Mouse (Mus musculus): ENCODE results near the gene Mark3. TPM values are rescaled to one million over a fixed set of nuclear protein-coding genes. Genes with fewer than 3 reads are reported as not detected.

The Mark3 gene
- total RNA-seq, 2 experiments from 2014 or later: 139 to 153 TPM

GRCm38 (mm10) chr12:111559647-111560258 lies 14.6 kb upstream of the Mark3 start:
- DNase-seq (ENCODE audit: low spot score in 2 of 2): peak; percentile 58 to 64

DNA sequence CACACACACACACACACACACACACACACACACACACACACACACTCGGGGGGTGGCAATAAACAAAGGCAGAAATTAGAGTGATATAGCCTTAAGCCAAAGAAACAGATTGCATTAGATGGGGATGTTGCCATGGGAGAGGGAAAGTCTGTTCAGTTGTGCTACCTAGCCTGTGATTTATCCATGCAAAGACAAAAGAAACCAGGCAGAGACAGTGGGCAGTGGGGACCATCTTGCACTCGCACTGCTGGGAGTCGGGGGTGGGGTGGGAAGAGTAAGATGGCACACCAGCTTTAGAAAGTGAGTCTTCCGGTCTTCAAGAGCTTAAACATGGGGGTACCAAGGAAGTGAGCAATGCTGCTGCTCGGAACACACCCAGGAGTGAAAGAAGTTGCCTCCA lies 14.0 kb upstream of the Mark3 start:
- peak in 1 of 2 experiments; percentile 37 for DNase-seq (ENCODE audit: low spot score in 2 of 2)

DNA sequence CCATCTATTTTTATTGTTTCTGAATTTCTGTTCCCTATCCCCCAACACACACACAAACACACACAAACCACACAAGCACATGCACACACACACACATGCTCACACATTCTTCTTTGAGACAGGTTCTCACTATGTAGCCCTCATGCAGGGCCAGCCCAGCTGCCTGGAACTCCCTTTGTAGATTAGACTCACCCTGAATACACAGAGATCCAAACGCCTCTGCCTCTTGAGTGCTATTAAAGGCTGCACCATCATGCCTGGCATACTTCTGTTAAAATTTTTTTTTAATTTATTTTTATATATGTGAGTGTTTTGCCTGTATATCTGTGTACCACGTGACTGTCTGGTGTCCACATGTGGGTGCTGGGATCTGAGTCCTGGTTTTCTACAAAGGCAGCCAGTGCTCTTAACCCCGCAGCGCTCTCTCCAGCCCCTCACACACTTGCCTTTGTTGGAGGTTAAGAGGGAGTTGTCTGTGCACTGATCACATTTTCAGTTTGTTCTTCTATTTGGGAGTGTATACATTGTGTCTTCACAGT lies 12.0 kb upstream of the Mark3 start:
- DNase-seq (ENCODE audit: low spot score in 2 of 2): no peak

- no peak for DNase-seq (ENCODE audit: low spot score in 2 of 2)
Observed at GRCm38 (mm10) chr12:111563076-111563629, 11.2 kb upstream of the Mark3 start.

DNA sequence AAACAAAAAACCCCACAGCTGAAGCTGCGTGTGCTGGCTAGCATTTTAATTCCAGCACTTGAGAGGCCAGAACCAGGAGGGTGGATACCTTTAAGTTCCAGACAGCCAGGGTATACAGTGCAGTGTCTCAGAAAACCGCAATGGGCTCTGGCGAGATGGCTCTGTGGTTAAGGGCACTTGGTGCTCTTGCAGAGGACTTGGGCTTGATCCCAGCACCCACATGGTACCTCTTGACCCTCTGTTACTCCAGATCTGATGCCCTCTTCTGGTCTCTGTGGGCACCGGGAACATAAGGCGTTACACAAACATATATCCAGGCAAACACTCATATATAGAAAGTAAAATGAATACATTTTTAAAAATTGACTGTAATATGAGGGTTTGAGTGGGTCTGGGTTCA lies 9.0 kb upstream of the Mark3 start:
- DNase-seq (ENCODE audit: low spot score in 2 of 2): no peak

- no peak for DNase-seq (ENCODE audit: low spot score in 2 of 2)
Observed at GRCm38 (mm10) chr12:111568836-111569235, 5.5 kb upstream of the Mark3 start.

- DNase-seq (ENCODE audit: low spot score in 2 of 2): no peak
Observed at GRCm38 (mm10) chr12:111572406-111572805, 1.9 kb upstream of the Mark3 start.

DNA sequence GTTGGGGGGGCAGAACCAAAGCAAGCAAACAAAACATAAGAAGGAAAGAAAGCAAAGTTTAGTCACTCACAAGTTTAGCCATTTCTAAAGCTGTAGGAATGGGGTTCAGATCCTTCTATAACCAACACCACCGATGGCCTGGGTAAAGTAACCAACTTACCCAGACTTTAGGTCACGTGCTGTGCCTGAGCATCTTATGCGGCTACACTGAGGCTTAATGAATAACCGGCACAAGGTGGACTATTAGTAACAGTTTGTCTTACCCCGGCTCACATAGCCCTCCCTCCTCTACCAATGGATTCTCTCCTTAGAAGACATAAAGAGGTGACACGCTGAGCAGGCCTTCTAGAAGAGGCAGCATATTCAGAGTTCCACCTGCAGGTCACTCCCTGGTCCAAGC lies 1.0 kb upstream of the Mark3 start:
- DNase-seq (ENCODE audit: low spot score in 2 of 2): no peak

DNA sequence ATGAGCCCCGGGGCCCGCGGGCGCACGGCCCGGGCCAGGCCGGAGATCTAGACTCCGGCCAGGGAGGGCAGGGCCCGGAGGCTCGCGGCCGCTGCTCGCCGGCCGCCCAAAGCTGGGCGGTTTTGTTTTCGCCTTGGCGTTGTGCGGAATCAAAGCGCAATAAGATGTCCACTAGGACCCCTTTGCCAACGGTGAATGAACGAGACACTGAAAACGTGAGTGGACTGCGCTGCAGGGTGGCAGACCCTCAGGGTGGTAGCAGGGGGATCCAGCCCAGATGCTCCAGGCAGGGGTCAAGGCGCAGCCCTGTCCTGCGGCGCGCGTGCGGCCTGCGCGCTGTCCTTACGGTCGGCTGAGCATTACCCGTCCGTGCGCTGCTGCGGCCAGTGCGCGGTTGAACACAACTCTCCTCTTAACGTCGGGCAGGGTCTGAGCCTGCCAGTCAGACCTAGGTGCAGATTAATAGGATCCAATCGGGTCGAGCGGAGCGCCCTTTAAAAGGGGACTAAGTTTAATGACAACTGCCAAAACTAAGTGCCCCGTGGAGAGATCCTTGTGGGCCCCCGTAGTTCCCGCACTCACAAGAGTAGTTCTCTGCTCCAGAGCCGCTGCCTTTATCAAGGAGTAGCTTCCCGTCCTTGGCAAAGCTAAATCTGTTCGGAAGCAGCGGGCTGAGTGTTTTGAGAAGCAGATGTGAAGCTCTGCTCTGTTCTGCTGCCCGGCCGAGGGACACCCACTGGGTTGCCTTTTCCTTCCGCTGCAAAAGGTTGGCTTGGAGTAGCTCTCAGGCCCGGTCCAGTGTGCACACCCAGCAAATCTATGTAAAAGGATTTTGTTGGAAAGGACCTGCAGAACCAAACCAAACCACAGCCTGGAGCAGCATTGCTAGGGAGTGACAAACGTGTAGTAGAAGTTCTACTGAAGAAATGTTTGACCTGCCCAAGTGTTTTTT lies 840 bp downstream of the Mark3 start:
- peak; percentile 46 to 59 for DNase-seq (ENCODE audit: low spot score in 2 of 2)

DNA sequence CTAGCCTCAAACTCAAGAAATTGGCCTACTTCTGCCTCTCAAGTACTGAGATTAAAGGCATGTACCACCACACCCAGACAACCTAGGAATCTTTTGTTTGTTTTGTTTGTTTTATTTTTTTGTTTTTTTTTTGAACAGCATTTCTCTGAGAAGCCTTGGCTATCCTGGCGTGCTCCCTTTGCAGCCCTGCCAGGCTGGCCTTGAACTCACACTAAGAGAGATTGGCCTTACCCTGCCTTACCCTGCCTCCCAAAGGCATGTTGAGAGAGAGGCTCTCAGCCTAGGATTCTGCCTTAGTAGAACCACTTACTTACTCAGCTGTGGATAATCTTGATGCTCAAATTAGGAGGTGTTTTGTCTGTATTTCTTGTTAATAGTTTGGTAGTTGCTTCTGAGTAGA lies 8.7 kb downstream of the Mark3 start:
- no peak for DNase-seq (ENCODE audit: low spot score in 2 of 2)

- DNase-seq (ENCODE audit: low spot score in 2 of 2): no peak
Observed at GRCm38 (mm10) chr12:111584401-111584800, 10.1 kb downstream of the Mark3 start.

DNA sequence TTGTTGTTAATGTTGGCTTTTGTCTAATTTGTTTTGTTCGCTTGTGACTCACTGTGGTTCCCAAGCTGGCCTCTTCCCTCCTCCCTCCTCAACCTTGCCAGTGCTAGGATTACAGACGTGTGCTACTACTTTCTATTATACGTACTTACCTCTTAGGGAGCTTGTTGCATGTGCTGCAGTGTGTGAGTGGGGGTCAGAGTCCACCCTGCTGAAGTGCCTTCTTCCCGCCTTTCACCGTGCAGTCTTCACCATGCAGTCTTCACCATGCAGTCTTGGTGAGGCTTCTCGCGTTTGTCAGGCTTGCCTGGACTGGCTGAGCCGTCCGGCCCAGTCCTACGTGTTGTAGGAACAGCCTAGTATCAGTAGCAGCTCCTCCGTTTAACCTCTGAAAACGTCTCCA lies 12.9 kb downstream of the Mark3 start:
- no peak for DNase-seq (ENCODE audit: low spot score in 2 of 2)

GRCm38 (mm10) chr12:111592407-111593021 lies 18.2 kb downstream of the Mark3 start:
- no peak for DNase-seq (ENCODE audit: low spot score in 2 of 2)

DNA sequence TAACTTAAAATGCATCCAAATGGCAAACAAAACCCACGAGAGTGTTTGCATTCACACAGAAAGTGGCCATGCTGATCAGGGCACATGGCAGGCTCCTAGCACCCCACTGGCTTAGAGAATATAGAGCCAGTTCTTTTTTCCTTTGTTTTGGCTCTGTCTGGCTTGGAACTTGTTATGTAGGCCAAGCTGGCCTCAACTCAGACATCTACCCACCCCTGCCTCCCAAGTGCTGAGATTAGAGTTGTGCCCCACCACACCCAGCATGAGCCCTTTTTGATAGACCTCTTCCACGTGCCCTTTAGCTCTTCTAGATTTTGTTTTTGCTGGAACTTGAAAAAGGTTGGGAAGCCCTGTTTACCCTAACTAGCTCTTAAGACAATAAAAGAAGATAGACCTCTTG lies 19.5 kb downstream of the Mark3 start:
- no peak for DNase-seq (ENCODE audit: low spot score in 2 of 2)

GRCm38 (mm10) chr12:111597310-111597709 lies 23.0 kb downstream of the Mark3 start:
- DNase-seq (ENCODE audit: low spot score in 2 of 2): no peak

DNA sequence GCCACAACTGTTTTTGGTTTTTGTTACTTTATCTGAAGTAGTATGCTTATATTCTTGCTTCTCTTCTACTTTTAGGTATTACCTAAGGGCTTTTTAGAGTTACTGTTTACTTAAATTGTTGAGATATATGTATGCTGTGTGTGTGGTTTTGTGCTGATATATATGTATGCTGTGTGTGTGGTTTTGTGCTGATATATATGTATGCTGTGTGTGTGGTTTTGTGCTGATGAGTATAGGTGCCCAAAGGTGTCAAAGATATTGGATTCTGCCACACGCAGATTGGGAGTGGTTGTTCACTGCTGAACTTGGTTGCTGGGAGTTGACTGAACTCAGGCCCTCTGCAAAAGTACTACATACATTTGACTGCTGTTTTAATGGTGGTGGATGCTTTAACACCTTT lies 24.6 kb downstream of the Mark3 start:
- no peak for DNase-seq (ENCODE audit: low spot score in 2 of 2)

DNA sequence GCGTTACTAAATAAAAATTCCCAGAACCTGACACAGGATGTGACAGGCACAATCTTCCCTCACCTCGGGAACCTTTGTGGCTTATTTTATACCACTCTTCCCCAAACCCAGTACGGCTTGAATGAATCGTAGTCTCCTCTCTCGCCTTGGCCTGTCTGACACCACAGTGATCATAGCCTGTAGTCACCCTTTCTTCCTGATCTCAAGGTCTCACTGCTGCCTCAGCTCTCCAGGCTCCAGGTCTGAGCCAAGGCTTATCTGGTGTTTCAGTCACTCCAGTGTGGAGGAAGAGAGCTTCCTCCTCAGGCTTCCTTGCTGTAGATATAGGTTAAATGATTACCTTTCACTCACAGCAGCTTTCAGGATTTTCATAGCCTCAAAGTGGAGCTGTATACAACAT lies 25.3 kb downstream of the Mark3 start:
- no peak for DNase-seq (ENCODE audit: low spot score in 2 of 2)

DNA sequence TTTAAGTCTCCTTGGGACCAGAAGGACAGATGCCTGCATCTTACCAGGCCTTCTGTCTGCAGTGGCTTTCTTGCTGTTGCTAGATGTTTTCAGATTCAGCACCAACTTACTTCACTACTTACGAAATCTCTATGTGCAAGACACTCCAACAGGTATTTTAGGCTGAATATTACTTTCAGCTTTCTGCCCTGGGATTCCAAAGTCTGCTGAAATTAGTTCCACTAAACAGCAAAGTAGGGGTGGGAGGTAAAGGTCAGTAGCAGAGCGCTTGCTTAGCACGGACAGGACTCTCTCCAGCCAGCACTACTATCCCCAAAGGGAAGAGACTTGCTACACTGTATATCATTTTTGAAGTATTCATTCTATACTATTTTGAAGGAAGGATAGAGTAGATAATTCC lies 29.5 kb downstream of the Mark3 start:
- no peak for DNase-seq (ENCODE audit: low spot score in 2 of 2)

DNA sequence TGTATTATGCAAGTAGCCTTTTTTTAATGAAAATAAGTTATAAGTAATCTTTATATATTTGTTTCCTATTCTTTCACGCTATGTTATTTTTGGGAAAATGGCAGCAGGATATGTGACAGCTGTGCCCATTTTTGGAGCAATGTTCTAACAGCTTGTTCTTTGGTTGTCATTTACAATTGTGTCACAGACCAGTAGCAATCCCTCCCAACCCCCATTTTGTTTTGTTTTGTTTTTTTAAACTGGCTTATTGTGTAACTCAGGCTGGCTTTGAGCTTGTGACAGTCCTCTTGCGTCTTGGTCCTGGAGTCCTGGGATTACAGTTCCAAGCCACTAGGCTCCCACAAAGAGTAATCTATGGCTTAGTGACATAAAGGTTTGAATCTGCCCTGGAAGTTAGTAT lies 31.3 kb downstream of the Mark3 start:
- DNase-seq (ENCODE audit: low spot score in 2 of 2): no peak

DNA sequence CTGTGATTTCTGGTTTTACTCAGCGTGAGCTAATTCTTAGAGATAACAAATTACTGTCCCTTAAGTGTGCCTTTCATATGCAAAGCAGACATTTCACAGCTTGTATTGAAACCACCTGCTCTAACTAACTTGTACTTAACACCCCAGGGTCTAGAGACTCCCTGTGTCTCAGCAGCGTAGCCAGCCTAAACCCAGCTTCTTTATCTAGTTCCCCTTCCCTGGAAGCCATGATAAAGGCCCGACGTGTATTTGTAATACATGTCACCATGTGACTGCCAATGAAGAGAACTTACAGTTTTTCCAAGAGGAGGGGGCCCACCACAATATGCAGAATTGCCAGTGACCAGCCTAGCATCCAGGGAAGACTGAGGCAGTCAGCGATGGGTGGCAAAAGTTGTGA lies 33.7 kb downstream of the Mark3 start:
- no peak for DNase-seq (ENCODE audit: low spot score in 2 of 2)

GRCm38 (mm10) chr12:111614475-111615141 lies 40.3 kb downstream of the Mark3 start:
- DNase-seq (ENCODE audit: low spot score in 2 of 2): no peak
